Mouse (Mus musculus) retina, postnatal 1 day (tissue): ENCODE results near the gene Habp2.

Experiments used
- DNase-seq: peaks from one replicate; pipeline ENCODE4 v3.0.0-alpha.2; 2012

The Habp2 gene

DNA sequence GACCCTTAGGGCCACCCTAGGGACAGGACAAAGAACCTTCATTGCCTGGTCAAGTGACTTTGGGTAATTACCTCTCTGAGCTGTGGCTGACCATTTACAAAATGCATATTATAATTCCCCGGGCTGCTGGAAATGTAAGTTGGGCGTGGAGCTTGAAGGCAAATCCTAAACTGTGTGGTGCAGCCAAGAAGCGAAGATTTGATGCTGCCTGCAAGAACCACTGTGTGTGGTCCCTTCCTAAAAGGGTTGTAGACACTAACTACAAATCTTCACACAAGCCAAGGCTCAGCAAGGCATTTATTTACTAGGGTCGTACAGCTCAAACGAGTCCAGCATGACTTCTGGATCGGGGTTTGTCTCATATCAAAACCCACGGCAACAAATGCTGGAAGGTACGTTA, 77.6 kb downstream of the Habp2 start:
- no peak for DNase-seq

DNA sequence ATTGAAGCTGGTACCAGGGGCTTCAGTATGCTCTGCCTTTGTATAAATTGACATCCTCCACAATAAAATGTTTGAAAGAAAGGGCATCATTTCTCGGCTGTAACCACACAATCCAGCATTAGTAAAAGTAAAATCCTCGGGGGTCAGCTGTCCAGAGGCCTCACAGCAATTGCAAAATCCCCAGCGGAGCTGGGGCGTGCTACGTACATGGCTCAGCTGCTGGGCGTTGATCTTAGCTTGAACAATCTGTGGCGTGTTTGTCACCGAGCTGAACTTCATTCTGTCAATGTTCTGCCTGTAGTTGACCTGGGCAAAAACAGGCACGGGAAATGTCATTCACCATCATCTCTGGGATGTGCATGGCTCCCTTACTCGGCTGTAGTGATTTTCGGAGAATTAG, 79.2 kb downstream of the Habp2 start:
- no peak for DNase-seq

DNA sequence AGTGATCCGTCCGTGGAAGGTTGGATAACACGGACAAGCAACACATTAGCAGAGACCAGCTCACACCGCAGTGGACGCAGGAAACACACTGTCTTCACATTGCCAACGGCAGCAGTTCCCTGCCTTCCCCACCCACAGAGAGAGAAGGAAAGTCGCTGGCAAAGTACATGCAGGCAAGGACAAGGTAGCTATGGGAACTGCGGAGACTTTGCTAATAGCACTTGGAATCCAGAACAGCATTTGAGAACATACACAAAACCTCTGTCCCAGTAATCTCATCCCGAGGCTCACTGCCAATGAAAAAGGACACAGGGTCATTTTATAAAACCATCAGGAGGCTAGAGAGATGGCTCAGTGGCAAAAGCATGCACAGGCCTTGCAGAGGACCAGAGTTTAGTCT, 79.7 kb downstream of the Habp2 start:
- no peak for DNase-seq

DNA sequence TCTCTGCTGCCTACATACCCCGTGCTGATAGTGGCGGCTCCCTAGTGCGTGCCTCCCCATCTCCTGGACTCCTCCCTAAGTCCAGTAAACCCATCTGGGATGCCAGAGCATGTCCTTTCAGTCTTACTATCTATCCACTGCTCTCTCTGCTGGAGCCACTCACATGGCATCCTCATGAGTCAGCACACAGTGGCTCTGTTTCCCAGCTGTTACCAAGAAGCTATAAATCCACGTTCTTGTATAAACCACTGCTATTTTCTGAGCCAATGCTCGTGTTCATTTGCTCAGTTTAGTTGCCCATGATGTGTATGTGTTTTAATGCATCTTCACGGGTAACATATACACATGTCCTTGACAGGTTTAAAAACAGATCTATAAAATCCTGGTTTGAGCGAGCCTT, 80.8 kb downstream of the Habp2 start:
- no peak for DNase-seq

DNA sequence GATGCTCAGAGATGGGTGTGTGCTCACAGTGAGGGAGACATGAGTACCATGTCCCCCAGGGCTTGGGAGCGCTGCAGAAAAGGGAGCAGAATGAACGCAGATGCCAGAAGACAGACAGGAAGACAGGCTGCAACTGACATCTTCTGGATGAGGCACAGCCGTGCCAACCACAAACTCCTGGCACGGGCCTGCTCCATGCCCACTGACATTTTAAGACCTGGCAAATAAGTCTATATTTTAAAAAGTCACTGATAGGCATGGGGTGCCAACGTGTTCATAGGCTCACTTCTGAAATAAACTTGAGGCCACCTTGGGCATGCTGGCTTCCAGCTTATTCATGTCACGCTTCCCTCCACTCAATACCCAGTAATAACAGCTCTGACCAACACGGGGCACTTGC, 82.0 kb downstream of the Habp2 start:
- no peak for DNase-seq
